Mouse (Mus musculus) kidney, embryonic 16.5 days (tissue): ENCODE data around the gene Rps12. TPM values are rescaled to one million over a fixed set of nuclear protein-coding genes. Genes with fewer than 3 reads are reported as not detected.

ENCODE experiments used
- ATAC-seq: fragments of 200-750 bp; cut with Nextera tagmentation; 2 replicates; pipeline ENCODE4 v1.8.0; 2017; ENCODE audit warnings: moderate TSS enrichment; ENCODE audit not compliant: low FRiP score, low TSS enrichment
- H3K27ac ChIP-seq: fragments of 300-500 bp; sonication (generic); 2 replicates; pipeline ENCODE4 v1.5.1; 2014; ENCODE audit warnings: low read length
- H3K27me3 ChIP-seq: fragments of 300-500 bp; sonication (generic); 2 replicates; pipeline ENCODE4 v1.6.1; 2014; ENCODE audit warnings: low read length, control low read depth, mixed read lengths; ENCODE audit not compliant: insufficient read depth
- H3K36me3 ChIP-seq: fragments of 300-500 bp; sonication (generic); 2 replicates; pipeline ENCODE4 v1.6.1; 2014; ENCODE audit warnings: low read length, control low read depth, mixed read lengths; ENCODE audit not compliant: insufficient read depth
- H3K4me1 ChIP-seq: fragments of 300-500 bp; sonication (generic); 2 replicates; pipeline ENCODE4 v1.6.1; 2014; ENCODE audit warnings: low read length, control low read depth, mixed read lengths; ENCODE audit not compliant: insufficient read depth
- H3K4me2 ChIP-seq: fragments of 300-500 bp; sonication (generic); replicated peaks from 2 replicates; pipeline ENCODE4 v1.6.1; 2014; ENCODE audit warnings: low read depth, low read length
- H3K4me3 ChIP-seq: fragments of 300-500 bp; sonication (generic); 2 replicates; pipeline ENCODE4 v1.5.1; 2014; ENCODE audit warnings: mild to moderate bottlenecking, low read length
- H3K9ac ChIP-seq: fragments of 300-500 bp; sonication (generic); replicated peaks from 2 replicates; pipeline ENCODE4 v1.6.1; 2014; ENCODE audit warnings: low read length
- H3K9me3 ChIP-seq: fragments of 300-500 bp; sonication (generic); 2 replicates; pipeline ENCODE4 v1.6.1; 2016; ENCODE audit warnings: low read length, control low read depth
- WGBS: fragments of 180-500 bp; shearing (Covaris S2); extraction: QIAGEN DNeasy Blood & Tissue Kit; methylation state at CpG from one replicate; pipeline ENCODE4 v1.1.7; 2014; 5-methylcytosine and 5-hydroxymethylcytosine counted together
- polyA plus RNA-seq: library from polyadenylated mRNA; unstranded; fragments of >200 nt; fragmentation: Nextera tagmentation; extraction: Ambion mirVana; gene quantifications from 2 replicates; pipeline ENCODE4 v1.2.1, GENCODE M21; 2015

The Rps12 gene
- 128 and 147 TPM in 2 replicates for polyA plus RNA-seq

DNA sequence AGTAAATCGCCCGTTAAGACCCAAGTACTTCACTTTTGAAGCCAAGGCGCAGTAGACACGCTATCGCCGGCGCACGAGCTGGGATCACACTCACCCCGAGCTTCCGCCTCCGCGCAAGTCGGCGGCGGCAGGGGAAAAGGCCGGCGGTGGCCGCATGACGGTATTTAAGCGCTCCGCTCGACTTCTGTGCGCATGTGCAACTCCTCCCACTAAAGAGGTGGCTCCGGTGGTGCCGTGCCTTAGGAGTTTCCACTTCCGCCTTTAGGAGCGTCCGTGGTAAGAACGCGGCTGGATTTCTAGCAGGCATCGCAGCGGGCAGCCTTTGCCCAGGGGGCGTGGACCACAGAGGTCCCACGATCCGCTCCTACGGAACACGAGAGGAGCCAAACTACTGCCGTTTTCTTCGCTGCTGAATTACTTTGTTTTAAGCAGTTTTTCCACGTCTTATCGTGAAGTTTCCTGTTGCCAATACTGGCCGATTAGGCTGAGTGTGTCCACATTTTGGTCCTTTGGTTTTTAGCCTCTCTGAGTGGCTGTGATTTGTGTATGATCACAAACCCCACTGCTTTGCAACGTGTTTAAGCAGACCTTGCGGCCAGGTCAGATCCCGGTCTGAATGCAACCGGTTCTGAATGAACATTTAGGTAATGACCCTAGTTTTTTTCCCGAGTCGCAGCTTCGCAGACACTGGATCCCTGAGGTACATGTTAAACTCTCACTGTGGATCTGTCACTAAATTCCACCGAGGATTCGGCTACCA is at the start of gene Rps12:
Gene Rps12 (minus strand): TSS at position 214 of the 760 bp plus-strand sequence.
- ATAC-seq = peak; percentile 98
- H3K27ac ChIP-seq = peak within 1 kb of the TSS; percentile 91
- WGBS = under 1% methylated on average over 51 of the region's 51 CpGs
- peak within 1 kb of the TSS; percentile 72 for H3K4me3 ChIP-seq
- H3K36me3 ChIP-seq = peaks cover 31% of the 10 kb centered on the region
- H3K4me2 ChIP-seq = peak within 1 kb of the TSS; percentile 80
- no peaks in the 10 kb centered on the region for H3K9me3 ChIP-seq
- H3K9ac ChIP-seq = peak within 1 kb of the TSS; percentile 90
- no peaks in the 10 kb centered on the region for H3K27me3 ChIP-seq
- peaks cover 31% of the 10 kb centered on the region for H3K4me1 ChIP-seq

DNA sequence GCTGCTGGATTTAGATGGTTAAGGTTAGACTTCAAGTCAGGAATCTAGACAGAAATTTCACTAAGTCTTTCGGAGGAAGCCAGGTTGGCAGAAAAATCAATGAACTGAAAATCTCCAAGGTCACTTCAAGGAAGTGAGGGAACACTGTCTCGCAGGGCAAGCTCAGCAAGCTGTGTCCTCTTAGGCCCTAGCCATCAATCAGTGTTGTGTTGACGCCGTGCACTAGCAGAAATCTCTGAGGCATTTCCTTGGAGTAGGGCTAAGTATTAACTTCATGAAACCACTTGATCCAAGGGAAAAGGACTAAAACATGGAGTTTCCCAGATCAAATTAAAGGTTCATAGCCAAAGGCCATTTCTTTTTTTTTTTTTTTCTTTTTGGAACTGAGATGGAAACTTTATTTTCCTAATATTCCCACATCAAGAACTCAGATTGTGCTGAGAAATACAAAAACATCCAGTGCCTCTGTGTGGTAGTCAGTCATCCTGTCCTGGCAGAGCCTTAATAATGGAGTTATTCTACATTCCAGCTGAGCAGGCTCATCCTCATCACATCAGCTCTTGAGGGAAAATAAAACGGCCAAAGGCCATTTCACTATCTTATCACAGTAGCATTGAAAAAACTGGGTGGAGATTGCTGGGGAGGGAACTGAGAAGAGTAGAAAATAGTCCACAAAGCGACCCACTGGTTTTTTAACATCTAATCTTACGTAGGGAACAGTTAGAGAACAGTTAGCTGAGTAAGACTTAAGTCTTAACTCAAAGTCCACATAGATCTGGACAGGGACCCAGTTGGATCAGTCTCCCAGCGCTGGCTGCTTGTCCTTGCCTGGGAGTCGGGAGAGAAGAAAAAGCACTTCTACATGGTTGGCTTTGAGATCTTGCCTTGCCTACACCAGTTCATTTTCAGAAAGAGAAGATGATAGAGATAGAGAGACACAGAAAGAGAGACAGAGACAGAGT is 49.2 kb upstream of the Rps12 start:
- Histone ChIP-seq H3K4me2 (no peak overlapping the region), H3K27ac (peak overlapping the region; percentile 41; the same call in 1 of the 2 replicates), H3K36me3 (no peaks in the 10 kb centered on the region), H3K4me1 (peaks cover 16% of the 10 kb centered on the region; the same call in 1 of the 2 replicates), H3K9me3 (no peaks in the 10 kb centered on the region), H3K9ac (no peak overlapping the region), H3K4me3 (no peak overlapping the region), H3K27me3 (no peaks in the 10 kb centered on the region)
- ATAC-seq = peak; percentile 77; the same call in 1 of the 2 replicates
- 52% methylated on average over 9 of the region's 9 CpGs for WGBS

DNA sequence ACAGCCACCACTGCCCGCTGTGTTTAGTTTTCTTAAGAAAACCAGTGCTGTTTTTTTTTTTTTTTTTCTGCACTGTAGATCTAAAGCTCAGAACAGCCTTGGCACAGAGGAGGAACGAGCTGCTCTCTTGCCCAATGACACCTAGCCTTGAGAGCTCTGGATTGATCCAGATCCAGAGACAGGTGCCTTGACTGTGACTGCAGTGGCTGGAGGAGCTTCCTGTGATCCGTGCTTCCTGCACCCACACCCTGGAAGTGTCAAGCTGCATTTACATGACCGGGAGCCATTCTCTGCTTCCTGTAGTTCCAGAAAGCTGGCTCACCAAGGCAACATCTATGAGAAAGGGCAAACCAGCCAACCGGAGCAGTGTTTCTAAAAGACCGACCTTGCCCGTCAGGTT is 39.4 kb upstream of the Rps12 start:
- no peaks in the 10 kb centered on the region for H3K4me1 ChIP-seq
- no peak for ATAC-seq
- no peak overlapping the region for H3K9ac ChIP-seq
- no peak overlapping the region for H3K4me3 ChIP-seq
- WGBS = 48% methylated on average over 7 of the region's 7 CpGs
- H3K27ac ChIP-seq = peak overlapping the region; percentile 32; the same call in 1 of the 2 replicates
- no peak overlapping the region for H3K4me2 ChIP-seq
- no peaks in the 10 kb centered on the region for H3K9me3 ChIP-seq
- H3K36me3 ChIP-seq = peaks cover 42% of the 10 kb centered on the region
- H3K27me3 ChIP-seq = no peaks in the 10 kb centered on the region

DNA sequence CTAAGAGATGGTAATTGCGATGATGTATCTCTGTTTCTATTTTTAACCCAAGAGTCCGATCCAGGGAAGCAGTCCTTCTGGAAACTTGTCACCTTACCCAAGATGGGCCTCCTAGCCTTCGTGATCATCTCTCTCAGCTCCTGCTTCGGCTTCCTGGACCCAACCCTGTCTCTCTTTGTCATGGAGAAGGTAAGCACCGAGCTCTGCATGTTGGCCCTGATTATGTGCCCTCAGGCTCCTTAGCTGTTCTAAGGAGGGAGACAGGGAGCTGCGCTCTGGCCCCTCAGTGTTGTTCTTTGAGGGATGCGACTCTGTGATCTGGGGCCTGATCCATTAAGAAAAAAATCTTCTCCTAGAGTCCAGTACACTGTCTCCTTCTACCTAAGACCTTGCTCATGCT is 29.2 kb upstream of the Rps12 start:
- ATAC-seq = no peak
- no peaks in the 10 kb centered on the region for H3K27me3 ChIP-seq
- H3K9ac ChIP-seq = no peak overlapping the region
- WGBS = 87% methylated on average over 7 of the region's 7 CpGs
- peaks cover 23% of the 10 kb centered on the region for H3K36me3 ChIP-seq
- H3K4me1 ChIP-seq = no peaks in the 10 kb centered on the region
- no peak overlapping the region for H3K4me2 ChIP-seq
- H3K9me3 ChIP-seq = no peaks in the 10 kb centered on the region
- no peak overlapping the region for H3K27ac ChIP-seq
- H3K4me3 ChIP-seq = no peak overlapping the region

DNA sequence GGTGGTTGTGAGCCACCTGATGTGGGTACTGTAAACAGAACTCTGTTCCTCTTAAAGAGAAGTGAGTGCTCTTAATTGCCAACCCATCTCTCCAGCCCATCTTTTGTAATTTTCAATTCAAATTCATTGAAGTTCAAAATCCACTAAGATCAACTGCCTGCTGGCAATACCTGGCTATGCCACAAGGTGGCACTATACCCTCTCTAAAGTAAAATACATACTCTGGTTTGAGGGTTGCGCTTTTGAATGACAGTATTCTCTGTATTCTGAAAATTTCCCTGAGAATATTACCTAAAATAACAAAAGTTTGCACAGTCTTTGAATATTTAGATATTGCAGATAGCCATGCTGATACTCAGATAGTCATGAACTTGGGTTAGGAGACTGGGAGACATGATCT is 28.1 kb upstream of the Rps12 start:
- Histone ChIP-seq H3K9me3 (no peaks in the 10 kb centered on the region), H3K27ac (no peak overlapping the region), H3K4me2 (no peak overlapping the region), H3K27me3 (no peaks in the 10 kb centered on the region), H3K4me1 (no peaks in the 10 kb centered on the region), H3K36me3 (peaks cover 23% of the 10 kb centered on the region), H3K4me3 (no peak overlapping the region), H3K9ac (no peak overlapping the region)
- 42% methylated on average over 1 of the region's 1 CpGs for WGBS
- 0 out of 2 replicates have a peak, but pooled peaks have one; percentile 12 for ATAC-seq

DNA sequence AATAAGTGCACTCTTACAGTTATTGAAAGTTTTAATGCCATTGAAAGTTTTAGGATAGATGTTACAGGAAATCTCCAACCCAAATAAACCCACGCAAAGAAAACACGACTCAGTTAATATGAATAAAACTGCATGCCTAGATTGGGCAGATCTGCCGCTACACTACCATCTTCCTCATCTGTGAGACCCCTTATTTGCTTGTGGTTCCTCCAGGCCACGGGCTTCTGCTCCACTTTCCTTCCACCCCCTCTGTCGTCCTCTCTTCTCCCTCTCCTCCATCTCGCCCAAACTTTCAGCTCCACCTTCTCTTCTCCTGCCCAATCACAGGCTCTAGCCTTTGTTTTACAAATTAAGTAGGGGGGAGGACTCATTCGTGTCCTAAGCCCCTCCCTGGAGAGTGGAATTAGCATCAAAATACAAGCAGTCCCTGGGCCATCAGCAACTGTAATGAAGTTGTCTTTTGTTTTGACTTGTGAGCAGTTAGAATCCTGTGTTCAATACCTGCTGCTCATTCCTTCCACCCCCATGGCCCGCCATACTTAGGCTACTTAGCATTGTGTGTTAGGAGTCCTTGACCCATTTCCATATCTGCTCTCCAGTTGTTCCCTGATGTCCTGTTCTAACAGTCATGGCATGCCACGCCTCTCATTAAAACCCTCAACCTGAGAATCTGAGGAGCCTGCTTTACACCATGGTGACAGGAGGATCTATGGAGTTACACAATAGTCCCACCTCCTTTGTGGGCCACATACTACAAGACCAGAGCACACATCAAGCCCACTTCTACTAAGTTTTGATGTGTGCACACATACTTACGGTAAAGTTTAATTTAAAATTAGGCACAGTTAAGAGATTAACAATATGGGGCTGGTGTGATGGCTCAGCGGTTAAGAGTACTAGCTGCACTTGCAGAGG is 26.0 kb upstream of the Rps12 start:
- H3K36me3 ChIP-seq = peaks cover 9% of the 10 kb centered on the region; the same call in 1 of the 2 replicates
- no peak overlapping the region for H3K4me2 ChIP-seq
- ATAC-seq = no peak
- H3K27ac ChIP-seq = no peak overlapping the region
- no peaks in the 10 kb centered on the region for H3K9me3 ChIP-seq
- H3K27me3 ChIP-seq = no peaks in the 10 kb centered on the region
- no peak overlapping the region for H3K4me3 ChIP-seq
- no peak overlapping the region for H3K9ac ChIP-seq
- WGBS = 72% methylated on average over 11 of the region's 11 CpGs
- no peaks in the 10 kb centered on the region for H3K4me1 ChIP-seq

DNA sequence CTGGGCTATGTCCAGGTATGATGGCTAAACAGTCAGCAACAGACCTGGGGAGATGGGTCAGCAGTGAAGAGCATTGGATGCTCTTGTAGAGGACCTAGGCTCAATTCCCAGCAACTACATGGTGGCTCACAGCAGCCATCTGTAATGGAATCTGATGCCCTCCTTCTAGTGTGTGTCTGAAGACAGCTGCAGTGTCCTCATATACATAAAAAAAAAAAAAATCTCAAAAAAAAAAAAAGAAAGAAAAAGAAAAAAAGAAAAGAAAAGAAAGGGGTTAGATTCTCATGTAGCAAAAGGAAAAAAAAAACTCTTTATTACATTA is 25.3 kb upstream of the Rps12 start:
- H3K9ac ChIP-seq = no peak overlapping the region
- H3K4me3 ChIP-seq = no peak overlapping the region
- ATAC-seq = no peak
- H3K4me1 ChIP-seq = no peaks in the 10 kb centered on the region
- no peaks in the 10 kb centered on the region for H3K27me3 ChIP-seq
- no peak overlapping the region for H3K4me2 ChIP-seq
- peaks cover 11% of the 10 kb centered on the region; the same call in 1 of the 2 replicates for H3K36me3 ChIP-seq
- no peak overlapping the region for H3K27ac ChIP-seq
- H3K9me3 ChIP-seq = no peaks in the 10 kb centered on the region

DNA sequence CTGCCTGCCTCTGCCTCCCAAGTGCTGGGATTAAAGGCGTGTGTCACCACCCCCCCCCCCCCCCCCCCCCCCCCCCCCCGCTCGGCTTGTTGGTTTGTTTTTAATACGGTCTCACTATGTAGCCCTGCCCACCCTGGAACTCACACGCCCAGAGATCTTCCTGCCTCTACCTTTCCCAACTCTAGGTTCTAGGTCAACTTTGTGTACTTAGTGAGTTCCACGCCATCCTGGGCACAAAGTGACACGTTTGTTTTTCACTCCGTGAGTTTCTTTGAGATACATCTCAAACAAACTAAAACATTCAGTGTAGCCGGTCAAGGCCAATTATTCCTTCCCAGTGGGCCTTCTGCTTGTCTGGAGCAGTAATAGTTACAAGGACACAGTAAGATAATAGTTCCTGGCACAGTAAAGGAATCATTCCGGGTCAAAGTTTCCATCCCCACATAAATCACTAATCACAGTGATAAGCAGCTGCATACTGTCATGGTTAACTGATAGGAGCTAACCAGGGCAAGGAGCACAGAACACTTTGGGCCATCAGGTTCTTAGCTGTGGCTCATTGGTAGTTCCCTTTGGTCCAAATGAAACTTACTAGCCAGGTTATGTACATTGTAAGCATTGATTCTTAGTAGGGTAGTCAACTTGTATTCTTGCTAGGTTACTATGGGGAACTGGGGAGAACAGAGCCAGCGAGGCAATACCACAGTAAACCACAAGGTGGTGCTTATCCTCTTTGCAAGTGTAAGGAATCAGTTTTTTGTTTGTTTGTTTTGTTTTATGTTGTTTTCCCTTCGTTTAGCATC is 24.8 kb upstream of the Rps12 start:
- H3K4me2 ChIP-seq = no peak overlapping the region
- H3K4me1 ChIP-seq = no peaks in the 10 kb centered on the region
- H3K27ac ChIP-seq = no peak overlapping the region
- ATAC-seq = no peak
- H3K4me3 ChIP-seq = no peak overlapping the region
- H3K9me3 ChIP-seq = no peaks in the 10 kb centered on the region
- peaks cover 11% of the 10 kb centered on the region; the same call in 1 of the 2 replicates for H3K36me3 ChIP-seq
- H3K9ac ChIP-seq = no peak overlapping the region
- H3K27me3 ChIP-seq = no peaks in the 10 kb centered on the region
- 63% methylated on average over 9 of the region's 12 CpGs for WGBS

DNA sequence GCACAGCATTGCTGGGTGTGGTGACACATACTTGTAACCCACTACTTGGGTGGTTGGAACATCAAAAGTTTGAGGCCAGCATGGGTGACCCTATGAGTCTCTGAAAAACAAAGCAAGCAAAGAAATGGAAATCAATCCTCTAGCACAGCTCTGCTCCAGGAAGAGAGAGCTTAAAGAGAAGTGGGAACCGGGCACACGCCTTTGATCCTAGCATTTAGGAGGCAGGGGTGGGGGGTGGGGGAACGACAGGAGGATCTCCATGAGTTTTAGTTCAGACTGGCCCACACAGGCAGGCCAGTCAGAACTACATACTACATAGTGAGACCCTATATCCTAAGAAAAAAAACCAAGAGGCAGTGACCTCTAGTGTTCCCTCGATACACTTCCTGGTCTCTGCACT is 19.1 kb upstream of the Rps12 start:
- Histone ChIP-seq H3K36me3 (peaks cover 38% of the 10 kb centered on the region), H3K27ac (no peak overlapping the region), H3K9me3 (no peaks in the 10 kb centered on the region), H3K4me2 (no peak overlapping the region), H3K9ac (no peak overlapping the region), H3K4me1 (no peaks in the 10 kb centered on the region), H3K27me3 (no peaks in the 10 kb centered on the region), H3K4me3 (no peak overlapping the region)
- 26% methylated on average over 4 of the region's 4 CpGs for WGBS
- no peak for ATAC-seq
